Mouse (Mus musculus): ENCODE results near the gene Zbtb20.

The Zbtb20 gene

GRCm38 (mm10) chr16:43193631-43194239 lies 318.1 kb downstream of the Zbtb20 start:
- DNase-seq (ENCODE audit: low read depth): no peak

DNA sequence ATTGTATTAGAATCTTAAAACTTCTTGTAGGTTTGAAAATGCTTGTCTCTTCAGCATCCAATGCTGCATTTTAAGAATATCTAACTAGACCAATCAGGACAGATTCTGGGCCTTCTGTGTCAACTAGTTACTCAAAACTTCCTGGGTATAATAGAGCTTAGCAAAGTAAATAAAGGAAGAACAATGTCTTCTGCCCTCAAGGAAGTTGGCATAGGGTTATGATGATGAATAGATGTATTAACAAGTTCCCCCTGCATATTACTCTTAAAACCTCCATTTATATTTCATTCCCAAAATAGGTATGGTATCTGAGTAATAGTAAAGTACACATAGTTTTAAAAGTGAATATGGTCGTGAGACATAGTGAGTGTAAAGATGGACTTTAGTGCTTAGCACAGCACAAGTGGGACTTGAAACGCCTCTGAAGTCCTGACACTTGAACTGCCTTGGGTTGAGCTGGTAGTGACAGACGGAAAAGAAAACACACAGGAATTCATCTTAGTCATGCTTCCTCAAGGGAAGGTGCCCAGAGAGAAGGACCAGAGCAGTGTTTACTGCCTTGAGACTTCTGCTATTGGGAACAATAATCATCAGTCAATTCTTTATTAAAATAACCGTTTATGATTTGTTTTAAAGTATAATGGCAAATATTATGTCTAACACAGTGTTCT lies 341.8 kb downstream of the Zbtb20 start:
- no peak for DNase-seq (ENCODE audit: low read depth)

DNA sequence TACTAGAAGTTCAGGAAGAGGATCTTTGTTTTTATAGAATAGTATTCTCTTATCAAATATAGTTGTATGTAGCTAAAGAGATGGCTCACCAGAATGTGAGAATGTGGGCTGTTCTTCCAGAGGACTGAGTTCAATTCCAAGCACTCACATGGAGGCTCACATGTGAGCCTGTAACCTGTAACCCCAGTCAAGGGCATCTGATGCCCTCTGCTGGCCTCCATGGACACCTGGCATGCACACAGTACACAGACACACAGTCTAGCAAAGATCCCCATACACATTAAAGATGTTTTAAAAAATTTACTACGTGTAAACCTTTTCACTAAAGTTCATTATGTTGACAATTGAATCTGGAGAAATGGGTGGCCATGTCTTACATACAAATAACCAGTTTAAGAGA lies 343.7 kb downstream of the Zbtb20 start:
- DNase-seq (ENCODE audit: low read depth): no peak

GRCm38 (mm10) chr16:43221313-43221712 lies 345.6 kb downstream of the Zbtb20 start:
- no peak for DNase-seq (ENCODE audit: low read depth)

GRCm38 (mm10) chr16:43230253-43230652 lies 354.6 kb downstream of the Zbtb20 start:
- no peak for DNase-seq (ENCODE audit: low read depth)

DNA sequence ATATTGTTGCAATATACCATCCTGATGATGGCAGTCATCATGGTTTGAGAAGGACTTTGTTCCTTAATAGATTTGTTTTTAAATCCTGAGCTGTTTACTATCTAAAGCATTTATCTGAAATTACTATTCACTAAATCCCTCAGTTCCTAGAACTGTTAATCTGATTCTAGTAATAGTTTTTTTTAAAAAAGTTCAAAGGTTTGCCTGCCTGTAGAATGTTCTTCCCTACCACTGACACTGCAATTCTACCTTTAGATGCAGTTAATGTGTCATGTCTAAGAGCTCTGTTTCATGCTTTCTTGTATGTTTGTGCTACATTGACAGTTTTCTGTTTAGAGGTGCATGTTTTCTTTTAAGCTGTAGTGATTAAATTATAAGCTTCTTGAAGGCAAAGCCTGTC lies 358.6 kb downstream of the Zbtb20 start:
- DNase-seq (ENCODE audit: low read depth): no peak

DNA sequence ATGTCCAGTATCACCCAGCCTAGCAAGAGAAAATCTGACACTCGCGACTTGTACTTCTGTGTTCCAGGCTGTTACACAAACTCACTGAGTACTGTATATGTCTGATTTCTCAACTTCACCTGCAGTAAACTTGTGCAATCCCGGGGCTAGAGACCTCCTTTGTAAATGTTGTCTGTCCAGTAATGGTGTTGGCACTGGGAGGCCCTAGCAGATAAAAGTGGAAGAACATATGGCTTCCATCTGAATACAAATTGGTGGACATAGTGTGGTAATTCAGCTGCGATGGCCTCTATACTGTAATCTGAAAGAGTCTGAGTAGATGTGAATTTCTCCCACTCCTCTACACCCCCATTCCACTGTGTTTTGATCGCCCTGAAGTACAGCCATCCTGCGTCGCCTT lies 359.6 kb downstream of the Zbtb20 start:
- no peak for DNase-seq (ENCODE audit: low read depth)

GRCm38 (mm10) chr16:43235721-43236159 lies 360.1 kb downstream of the Zbtb20 start:
- no peak for DNase-seq (ENCODE audit: low read depth)

- no peak for DNase-seq (ENCODE audit: low read depth)
Observed at GRCm38 (mm10) chr16:43237551-43237950, 361.9 kb downstream of the Zbtb20 start.

GRCm38 (mm10) chr16:43247026-43247425 lies 371.3 kb downstream of the Zbtb20 start:
- no peak for DNase-seq (ENCODE audit: low read depth)

GRCm38 (mm10) chr16:43253077-43253476 lies 377.4 kb downstream of the Zbtb20 start:
- DNase-seq (ENCODE audit: low read depth): no peak

GRCm38 (mm10) chr16:43253746-43254145 lies 378.1 kb downstream of the Zbtb20 start:
- no peak for DNase-seq (ENCODE audit: low read depth)

GRCm38 (mm10) chr16:43256191-43256899 lies 380.7 kb downstream of the Zbtb20 start:
- DNase-seq (ENCODE audit: low read depth): no peak

DNA sequence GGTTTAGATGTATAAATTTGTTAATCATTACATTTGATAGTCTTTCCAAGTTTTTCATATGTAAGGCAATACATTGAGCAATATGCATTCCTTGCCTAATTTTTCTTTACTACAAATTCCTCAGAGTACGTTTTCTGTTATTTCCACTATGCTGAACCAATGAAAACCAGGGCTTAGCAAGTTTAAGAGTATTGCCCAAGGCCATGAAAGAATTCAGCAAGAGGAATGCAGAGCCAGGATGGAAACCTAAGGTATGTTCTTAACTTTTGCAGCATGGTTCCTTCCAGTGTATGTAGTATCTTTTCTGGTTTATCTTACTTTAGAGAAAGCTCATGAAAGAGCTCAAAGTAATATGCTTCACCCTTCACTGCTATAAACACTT lies 381.2 kb downstream of the Zbtb20 start:
- DNase-seq (ENCODE audit: low read depth): no peak

DNA sequence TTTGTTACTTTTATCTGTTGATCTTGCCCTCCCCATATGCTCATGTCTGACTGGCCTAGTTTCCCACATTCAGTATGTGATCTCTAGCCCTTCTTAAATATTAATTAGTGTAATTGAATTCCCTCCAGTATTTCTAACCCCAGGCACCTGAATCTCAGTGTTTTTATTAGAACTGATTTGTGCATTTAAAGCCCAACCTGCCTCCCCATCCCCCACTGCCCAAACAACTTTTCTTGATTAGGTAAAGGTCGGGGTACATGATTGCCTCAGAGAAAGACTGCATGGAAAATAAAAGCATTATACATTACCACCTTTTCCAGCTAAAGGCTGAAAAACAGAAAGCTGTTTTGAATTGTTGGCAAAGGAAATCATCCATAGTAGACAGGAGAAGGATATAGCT lies 383.8 kb downstream of the Zbtb20 start:
- no peak for DNase-seq (ENCODE audit: low read depth)

GRCm38 (mm10) chr16:43260862-43261261 lies 385.2 kb downstream of the Zbtb20 start:
- no peak for DNase-seq (ENCODE audit: low read depth)

GRCm38 (mm10) chr16:43274057-43274595 lies 398.4 kb downstream of the Zbtb20 start:
- no peak for DNase-seq (ENCODE audit: low read depth)

DNA sequence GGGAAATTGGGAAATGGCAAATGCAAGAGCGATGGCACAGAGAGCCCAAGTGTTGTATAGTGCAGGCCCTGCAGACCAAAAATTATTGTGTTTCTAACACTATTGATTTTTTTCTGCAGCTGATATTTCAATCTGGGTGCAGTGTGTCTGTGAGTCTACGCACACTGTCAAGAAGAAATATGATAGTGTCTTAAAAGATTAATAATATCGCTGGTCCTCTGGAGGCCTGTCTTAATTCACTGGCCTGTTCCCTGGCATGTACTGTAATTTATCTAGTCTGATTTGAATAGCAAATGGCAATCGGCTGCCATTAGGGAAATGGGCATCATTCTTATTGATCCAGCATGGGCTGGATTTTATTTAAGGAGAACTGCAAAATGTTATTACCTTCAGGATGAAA lies 401.1 kb downstream of the Zbtb20 start:
- DNase-seq (ENCODE audit: low read depth): no peak

- no peak for DNase-seq (ENCODE audit: low read depth)
Observed at GRCm38 (mm10) chr16:43286319-43286718, 410.6 kb downstream of the Zbtb20 start.

DNA sequence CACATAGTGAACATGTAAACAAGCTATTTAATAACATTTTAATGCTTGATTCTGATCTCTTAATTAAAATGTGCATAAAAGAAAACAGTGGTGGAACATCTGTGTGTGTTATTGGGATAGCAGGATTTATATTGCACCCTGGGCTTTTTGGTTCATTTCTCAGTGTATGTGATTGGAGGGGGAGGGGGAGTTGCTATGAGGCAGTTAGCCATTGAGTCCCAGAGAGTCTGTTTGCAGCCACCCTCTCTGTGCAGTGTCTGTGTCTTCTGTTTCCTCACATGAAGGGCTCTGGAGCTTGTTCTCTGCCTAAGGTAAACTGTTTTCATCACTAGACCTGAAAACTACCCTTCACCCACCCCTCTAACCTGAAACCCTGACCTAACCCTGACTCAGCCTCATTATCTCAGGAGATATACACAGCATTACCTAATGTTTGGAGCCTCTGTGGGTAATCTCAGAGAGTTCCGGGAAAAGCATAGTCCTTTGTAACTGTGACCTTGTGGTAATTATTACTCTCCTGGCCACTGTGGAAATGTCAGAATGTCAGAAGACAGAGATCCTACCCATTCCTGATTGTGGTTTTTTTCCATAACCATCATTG lies 411.2 kb downstream of the Zbtb20 start:
- DNase-seq (ENCODE audit: low read depth): no peak

DNA sequence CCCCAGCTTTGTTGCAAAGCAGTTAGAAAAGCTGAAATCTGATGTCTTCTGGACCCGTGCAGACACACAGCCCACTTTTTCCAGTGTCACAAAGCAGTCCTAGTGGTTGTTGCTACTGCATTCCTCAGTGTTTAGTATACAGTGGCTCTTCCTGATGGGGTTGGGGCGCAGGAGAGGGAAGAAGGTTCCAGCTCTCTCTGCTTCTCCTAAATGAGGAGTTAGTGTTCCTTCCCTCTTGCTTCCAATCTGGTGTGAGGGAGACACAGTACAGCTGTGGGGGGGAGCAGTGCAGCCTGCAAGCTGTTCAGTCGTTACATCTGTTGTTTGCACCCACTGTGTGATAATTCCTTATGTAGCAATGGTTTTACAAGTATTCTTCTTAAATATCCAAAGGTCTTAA lies 415.7 kb downstream of the Zbtb20 start:
- no peak for DNase-seq (ENCODE audit: low read depth)

DNA sequence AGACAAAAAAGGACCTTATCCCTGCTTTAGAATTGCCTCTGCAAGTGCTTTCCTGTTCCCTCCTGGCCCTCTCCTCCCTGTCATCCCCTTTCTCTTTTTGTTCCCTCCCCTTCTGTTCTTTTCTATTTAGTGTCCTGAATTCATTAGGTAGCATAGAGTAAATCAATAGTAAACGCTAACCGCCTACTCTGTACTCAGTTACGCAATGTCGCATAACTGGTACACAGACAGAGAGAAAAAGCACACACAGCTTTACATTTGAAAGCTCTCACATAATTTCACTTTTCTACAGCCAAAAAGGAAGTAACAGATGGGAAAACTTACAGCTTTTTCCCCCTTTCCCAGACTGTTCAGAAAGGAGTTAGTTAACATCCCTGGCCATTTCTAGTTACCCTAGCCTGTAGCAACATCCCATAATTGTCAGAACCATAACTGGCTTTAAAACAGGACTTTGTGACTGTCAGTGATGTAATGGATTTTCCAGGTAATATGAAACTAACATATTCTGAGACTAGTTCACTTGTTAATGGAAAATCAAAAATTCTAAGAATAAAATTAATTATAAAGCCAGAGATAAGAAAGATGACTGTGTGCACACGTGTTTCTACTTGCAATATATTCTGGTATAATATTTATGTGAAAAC lies 422.4 kb downstream of the Zbtb20 start:
- no peak for DNase-seq (ENCODE audit: low read depth)
